Mouse (Mus musculus) kidney, postnatal 10 days (tissue): ENCODE measurements around the gene Ppp1r26.

Source experiments
- DNase-seq: peaks from one replicate; pipeline ENCODE4 v3.0.0; 2021; ENCODE audit warnings: mixed read lengths

Ppp1r26 gene

DNA sequence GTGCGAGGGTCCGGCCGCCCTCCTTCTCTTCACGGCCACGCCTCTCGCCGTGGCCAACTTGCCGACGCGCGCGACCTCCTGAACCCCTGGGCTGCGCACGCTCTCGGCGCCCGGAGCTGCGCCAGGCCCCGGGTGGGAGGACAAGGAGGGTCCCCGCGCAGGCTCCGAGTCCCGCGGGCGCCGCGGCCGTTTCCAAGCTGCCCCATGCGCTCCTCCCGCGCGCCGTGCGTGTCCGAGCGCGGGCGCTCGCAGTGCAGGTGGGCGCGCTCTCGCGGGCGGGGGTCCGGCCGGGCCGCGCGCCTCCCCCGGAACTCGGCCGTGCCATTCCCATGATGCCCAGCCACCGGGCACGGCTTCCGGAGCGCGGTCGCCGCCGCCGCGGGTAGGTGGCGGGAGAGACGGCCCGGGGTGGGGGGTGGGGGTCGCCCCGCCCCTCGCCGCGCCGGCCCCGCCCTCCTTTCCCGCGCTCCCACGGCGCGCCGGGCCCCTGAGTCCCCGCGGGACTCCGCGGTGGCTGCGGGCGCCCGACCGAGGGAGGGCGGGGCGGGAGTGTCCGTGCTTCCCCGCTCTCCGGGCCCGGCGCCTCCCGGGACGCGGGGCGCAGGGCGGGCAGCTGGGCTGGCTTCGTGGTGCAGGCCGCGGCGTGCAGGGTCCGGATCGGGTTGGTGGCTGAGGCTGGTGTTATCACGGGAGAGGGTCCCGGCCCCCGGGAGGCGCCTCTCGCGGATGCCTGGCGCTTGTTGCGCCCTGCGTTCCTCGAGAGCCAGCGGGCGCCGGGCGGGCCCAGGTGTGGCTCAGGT is at the start of gene Ppp1r26:
TSS of gene Ppp1r26 (plus strand) at position 286 of the 800 bp plus-strand sequence.
- peak; percentile 64 for DNase-seq

DNA sequence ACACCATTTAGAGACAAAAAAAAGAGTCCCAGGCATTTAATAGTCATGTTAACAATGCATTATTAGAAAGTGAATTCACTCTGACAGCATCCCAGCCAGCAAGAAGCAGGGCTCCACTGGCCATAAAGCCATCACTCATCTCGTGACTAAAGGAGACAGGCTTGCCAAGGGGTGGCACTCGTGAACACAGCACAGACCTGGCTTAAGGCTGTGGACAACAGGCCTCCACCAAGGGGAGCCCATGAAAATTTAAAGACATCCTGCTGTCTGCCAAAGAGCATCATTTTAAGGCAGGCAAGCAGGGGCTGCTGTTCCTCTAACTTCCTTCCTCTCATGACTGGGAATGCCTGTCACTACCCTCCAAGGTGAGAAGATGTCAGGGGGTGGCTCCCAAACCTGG is 49.7 kb upstream of the Ppp1r26 start:
- DNase-seq = no peak

DNA sequence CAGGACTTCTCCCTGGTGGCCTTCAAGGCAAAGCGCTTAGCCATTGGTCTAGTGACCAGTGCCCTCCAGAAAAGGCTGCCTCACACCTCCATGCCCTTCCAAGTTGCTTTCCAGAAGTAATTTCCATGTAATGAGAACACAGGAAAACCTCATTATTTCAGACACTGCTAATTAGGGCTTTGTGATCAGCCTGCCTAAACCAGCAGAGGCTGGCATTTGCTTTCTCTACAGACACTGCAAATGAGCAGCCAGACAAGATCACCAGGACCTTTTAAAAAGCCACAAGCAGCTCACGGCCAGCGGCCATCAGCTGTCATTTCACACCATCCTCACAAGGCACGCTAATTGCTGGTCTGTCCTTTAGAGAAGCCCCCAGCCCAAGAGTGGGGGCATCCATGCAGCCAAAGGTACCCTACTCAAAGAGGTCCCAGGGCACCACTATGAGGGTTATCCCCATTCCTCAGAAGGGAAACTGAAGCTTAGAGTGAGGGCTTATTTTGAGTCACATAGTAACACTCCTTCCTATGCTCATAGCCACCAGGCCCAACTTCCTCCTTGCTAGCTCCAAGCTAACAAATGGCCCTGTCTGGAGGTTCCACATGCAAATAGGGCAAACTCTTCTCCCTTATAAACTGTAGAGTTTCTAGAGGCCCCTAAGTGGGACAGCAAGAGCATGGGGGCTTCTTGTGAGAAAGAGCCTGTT is 49.0 kb upstream of the Ppp1r26 start:
- DNase-seq = no peak

DNA sequence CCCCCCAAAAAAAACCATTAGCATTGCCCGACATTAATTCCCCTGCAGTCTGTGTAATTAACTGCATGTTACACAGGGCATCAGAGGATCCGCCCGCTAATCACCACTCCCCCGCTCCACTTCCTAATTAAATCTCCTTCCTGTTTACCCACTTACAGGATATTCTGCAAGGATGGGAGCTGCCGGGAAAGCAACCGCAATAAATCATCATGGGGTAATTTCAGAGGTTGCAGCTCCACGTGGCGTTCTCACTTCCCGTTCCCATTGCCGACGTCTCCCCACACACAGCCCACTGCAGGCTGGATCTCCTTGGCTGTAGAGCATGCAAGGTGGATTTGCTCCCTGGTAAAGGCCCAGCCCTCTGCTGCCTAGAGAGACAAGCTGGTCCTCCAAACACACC is 45.0 kb upstream of the Ppp1r26 start:
- peak; percentile 76 for DNase-seq

DNA sequence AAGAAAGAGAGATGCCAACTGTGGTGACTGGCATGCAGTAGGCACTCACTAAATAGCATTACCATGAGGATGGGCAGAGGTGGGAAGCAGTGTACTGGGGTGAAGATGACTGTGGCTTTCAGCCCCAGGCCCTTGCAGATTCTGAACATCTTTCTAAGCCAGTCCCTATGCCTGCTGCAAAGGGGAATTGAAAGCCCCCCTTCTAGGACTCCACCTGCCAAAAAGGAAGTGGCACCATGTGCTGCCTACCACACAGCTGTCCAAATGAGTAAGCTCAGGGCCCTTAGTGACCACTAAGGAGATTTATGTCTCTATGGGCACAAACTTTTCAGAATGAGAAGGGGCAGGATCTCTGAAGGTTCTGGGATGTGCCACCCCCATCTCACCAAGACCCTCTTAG is 44.5 kb upstream of the Ppp1r26 start:
- no peak for DNase-seq

DNA sequence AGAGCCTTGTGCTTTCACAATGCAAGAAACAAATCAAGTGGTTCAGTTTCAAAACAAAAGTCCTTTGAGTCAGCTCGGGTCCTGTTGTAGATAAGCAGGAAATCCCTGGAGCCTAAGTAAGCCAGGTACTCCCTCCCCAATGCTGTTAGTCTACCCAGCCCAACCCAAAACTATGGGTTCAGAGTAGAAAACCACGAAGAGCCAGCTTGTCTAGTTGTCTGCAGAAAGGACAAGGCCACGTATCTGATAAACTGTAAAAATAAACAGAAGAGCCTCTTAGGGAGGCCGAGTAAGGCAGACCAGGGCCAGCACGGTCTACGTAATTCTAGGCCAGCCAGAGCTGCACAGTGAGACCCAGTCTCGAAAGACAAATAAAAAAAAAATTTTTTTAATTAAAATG is 38.8 kb upstream of the Ppp1r26 start:
- no peak for DNase-seq

DNA sequence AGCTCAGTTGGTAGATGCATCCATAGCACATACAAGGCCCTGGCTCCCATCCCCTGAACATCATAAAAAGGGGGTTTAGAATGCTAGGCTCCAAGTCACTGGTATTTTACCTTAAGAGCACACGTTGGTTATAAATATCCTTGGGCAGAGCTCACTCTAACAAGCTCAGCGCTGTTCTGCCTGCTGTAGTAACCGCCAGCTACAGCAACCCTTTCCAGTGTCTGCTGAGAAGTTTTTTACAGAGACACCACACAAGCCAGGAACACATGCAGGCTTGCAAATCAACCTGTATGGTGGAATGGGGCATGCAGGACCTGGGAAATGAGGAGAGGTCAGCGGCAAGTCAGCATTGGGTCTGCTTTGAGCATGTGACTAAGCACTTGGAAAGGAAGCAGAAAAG is 37.5 kb upstream of the Ppp1r26 start:
- no peak for DNase-seq

DNA sequence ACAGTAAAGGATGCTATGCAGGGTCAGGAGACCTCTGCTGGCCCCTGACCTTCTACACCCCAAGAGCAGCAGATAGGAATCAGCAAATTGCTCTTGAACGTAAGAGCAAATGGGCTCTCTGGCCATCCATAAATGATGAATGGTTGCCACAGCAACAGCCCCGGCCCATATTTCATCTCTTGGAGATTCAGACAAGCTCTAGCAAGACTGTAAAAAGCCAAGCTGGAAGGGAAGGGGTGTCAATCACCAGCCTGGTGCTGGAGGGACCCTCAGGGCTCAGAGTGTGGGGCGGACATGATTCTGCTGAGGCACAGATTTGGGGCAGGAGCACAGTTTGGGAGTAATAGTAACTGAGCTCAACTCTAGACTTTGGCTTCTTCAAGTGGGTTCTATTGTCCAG is 37.0 kb upstream of the Ppp1r26 start:
- DNase-seq = no peak

DNA sequence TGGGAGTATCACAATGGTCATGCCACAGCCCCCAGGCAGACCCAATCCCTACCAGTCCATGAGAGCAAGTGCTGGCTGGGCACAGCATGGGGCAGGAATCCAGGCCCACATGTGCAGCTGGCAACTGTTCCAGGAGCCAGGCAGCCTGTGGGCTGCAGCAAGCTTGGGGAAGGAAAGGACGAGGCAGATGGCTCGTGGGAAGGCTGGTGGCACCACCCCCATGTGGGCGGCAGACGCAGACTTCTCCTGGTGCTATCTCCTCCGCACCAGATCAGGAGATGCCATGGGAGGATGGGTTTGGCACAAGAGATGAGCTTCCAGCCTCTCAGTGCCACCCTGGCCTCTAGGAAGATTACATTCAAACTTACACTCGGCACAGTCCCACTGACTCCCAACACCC is 33.7 kb upstream of the Ppp1r26 start:
- DNase-seq = no peak

DNA sequence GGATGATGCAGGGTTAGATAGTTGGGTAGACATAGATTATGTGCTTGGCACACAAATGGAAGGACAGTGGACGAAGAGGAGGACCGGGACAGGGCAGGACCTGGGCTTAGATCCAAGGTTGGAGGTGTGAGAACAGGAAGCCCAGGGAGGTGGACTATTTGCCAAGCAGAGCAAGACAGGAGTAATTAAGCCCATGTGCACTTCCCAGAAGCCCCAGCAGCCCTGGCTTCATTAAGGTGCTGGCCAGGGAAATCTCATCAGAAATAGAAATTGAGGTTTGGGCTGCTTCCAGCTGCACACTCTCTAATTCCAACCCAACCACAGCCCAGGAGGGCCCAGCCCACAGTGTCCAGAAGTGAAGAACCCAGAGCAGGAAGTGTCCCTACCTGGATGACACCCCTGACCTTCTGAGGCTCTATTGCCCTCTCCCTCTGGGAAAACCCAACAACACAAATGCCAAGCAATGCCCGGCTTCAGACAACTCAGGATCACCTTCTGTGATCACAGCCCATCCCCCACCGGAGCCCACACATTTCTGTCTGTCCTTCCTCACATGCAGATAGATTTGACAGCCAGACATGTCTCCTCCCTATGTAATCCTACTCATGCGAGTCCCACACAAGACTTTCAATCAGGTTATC is 32.4 kb upstream of the Ppp1r26 start:
- no peak for DNase-seq

DNA sequence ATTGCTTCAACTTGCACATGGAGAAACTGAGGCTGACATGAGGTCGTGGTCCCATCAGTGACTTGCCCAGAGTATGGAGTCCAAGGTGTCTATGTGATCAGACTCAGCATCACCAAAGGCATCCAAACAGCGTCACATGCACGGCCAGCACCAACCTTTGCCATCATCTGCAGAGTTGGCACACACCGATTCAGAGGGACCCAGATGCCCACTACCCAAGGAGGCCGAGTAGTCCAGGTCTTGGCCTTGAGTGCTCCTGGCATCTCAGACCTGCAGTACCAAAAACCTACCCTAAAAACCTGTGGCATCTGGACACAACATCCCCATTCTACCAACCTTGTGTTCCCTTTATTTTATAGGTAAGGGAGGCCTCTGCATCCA is 31.9 kb upstream of the Ppp1r26 start:
- no peak for DNase-seq

DNA sequence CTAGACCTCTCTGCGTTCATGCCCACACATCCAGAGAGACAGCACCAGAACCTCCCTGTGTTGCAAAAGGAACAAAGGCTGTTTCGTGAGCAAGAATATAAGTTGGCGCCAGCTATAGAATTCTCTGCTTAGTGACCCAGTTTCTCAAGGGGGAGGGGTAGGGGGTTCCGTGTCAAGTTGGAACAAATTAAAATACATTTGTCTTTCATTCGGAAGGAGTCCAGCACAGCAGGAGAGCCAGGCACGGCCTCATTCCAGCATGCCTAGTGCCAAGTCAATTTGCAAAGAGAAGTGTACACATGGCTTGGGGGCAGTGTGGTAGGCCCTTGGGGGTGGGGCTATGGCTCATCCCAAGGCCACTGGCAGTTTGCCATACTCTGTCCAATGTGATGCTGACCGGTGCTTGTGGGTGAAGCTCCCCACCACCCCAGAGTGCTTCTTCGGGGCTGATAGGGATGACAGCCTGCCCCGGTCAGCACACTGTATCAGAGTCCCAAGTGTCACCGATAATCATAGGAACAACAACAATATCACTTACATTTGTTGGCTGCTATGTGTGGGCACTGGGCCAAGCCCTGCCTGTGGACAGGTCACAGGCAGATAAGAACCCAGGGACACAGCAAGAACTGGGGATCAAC is 31.1 kb upstream of the Ppp1r26 start:
- DNase-seq = peak; percentile 36

DNA sequence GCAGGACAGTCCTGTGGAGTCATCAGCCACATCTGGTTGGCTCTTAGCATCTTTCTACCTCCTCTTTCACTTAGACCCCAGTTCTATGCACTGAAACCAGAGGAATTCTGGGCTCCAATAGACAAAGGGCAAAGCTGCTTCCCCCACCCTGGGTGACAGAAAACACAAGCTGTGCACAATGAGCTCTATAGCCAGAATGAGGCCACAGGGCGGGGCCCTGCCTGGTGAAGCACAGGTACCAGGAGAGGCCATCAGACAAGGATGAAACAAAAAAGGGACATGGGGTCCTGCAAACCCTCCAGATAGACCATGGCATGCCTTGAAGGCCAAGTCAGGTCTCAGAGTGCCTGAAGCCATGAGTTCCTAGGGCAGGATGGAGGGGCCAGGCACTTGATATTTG is 30.1 kb upstream of the Ppp1r26 start:
- no peak for DNase-seq

DNA sequence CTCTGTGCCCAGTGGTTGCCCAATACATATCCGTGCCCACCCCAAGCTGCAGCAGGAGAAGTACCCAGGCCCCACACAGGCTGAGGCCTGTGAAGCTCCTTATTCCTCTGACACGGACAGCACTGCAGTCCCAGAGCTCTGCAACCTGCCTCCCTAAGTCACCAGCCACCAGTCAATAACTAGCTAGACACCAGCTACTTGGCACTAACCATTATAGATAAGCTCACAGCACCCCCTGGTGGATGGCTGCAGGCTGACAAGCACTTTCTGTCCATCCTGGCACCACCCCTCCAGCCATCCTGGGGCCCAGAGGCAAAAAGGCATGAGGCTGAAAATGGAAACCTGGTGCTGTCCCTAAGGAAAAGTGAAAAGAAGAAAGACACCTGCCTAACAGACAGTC is 28.6 kb upstream of the Ppp1r26 start:
- peak; percentile 93 for DNase-seq

DNA sequence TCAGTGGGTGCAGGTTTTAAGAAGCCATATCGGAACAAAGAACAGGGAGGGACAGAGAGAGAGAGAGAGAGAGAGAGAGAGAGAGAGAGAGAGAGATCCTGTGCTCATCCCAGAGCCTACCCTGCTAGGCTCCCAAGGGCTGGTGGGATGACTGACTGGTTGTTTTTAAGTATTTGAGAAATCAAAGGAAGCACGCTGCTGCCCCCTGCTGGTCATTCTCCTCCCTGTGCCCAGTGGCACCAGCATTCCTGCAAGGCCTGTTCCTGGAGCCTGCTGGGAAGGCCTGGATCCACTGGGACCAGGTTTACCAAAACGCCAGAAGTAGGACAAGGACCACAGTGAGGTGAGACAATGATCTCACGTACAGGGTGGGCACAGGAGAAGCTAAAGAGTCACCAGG is 26.7 kb upstream of the Ppp1r26 start:
- DNase-seq = peak; percentile 96

DNA sequence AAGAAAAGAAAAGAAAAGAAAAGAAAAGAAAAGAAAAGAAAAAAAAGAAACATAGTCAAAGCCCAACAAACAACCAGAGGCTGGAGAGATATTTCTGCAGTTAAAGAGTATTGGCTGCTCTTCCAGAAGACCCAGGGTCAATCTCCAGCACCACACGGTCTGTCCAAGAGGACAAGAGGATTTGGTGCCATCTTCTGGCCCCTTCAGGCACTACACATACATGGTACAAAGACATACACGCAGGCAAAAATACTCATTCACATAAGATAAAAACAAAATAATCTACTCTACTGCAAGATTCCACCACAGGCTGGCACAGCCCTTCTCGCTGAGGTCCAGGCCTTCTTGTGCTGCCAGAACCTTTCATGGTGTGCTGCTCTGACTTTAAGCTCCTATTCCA is 23.4 kb upstream of the Ppp1r26 start:
- peak; percentile 79 for DNase-seq

DNA sequence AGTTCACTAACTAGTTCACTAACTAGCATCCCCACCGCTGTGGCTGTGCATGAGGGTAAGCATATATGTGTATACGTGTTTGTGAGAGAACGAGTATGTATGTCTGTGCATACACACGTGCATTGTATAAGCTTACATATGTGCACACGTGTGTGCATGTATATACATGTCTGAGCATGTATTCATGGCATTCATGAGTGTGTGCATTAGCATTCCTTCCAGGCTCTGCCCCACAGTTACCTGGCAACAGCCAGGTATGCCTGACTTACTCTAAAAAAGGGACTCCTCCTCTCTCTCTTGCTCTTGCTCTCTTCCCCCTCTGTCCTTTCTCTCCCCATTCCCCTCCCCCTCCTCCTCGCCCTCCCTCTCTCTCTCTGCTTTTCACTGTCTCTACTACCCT is 19.4 kb upstream of the Ppp1r26 start:
- no peak for DNase-seq

DNA sequence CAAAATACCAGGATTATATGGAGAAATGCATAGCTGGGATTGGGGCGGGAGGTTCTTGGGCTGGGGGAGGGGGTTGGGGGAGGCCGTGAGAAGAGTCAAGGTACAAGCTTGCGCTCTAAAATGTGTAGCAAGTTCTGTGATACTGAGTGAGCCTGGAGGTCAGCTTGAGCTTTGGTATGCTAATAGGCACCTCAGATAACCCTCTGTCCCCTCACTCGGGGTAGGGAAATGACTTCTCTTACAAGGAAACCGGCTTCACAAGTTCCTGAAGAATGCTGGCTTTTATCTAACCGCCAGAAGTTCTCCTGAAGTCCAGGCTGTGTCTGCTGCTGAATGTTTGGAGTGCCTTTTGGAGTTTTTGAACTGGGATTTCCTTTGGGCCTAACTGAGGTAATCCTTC is 15.8 kb upstream of the Ppp1r26 start:
- DNase-seq = no peak

DNA sequence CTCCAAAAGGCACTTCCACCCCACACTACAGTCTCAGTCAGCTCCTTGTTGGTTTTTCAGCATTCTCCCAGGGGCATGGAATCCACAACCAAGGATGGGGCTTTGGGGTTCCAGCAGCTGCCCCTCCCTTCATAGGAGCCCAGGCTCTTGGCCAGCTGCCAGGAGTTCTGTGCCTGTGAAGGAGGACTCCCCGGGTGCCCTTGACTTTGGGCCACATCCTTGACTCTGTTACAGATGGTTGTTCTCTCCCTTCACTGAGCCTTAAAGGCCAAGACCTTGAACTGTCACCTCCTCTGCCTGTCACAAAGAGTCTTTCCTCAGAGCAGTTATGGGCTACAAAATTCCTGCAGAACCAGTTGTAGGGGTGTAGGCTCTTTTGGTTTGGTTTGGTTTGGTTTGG is 13.8 kb upstream of the Ppp1r26 start:
- DNase-seq = peak; percentile 45

DNA sequence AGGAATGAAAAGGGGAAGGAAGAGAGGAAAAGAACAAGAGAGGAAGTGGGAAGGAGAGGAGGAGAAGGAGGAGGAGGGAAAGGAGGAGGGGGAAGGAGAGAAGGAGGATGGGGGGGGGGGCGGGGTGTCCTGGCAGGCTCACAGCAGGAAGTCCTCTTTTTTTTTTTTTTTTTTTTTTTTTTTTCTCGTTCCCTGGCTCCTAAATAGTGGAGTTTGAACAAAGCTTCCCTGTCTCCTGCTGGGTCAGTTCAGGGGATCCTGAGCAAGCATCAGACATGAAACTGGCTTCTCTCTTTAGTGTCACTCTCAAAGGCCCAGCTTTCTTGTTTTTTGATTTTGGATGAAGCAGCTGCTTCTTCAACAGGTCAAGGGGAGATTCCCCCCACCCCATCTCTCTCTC is 13.1 kb upstream of the Ppp1r26 start:
- no peak for DNase-seq

DNA sequence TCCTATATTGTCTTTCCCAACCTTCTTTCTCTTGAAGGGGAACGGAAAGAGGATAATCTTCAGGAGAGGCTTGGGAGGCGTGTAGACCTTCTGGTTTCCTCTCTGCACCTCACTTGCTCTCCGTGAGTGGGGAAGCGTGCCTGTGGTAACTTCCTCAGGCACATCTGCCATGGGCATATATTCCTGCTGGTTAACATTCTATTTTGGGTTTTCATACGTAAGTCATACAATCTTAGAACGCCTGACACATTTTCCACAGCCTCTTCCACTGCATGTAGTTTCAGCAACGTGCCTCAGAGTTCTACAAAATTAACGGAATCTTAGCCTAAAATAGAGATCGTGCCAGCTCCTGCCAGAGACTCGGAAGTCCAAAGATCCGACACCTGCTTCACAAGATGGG is 11.2 kb upstream of the Ppp1r26 start:
- no peak for DNase-seq

DNA sequence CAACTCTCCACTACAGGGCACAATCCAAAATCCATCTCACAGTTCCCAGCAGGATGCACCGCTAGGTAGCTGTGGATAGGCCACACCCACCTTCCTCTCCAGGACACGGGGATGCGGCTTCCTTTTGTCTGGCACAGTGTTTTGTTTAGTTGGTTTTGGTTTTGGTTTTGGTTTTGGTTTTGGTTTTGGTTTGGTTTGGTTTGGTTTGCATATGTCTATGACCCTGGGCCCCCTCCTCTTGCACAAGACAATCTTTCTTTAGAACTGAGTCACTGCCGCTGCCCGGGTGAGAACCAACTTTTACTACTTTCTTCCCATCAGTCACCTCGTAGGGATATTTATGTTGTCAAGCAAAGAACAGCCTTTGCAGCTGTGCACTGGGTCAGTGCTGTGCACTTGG is 5.8 kb upstream of the Ppp1r26 start:
- DNase-seq = no peak

DNA sequence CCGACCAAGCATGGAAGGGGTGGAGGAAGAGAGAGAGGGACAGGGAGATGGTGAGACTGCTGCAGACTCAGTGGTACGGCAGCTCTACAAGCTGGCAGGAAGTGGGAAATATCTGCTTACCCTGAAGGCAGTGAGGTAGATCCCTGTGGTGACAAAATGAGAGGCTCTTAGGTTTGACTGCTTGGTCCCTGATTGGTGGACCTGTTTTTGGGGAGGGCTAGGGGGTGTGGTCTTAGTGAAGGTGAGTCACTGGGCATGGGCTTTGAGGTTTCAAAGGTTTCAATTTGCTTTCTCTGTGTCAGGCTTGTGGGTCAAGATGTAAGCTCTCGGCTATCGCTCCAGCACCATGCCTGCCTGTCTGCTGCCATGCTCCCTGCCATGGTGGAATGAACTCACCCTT is 1.5 kb upstream of the Ppp1r26 start:
- no peak for DNase-seq

DNA sequence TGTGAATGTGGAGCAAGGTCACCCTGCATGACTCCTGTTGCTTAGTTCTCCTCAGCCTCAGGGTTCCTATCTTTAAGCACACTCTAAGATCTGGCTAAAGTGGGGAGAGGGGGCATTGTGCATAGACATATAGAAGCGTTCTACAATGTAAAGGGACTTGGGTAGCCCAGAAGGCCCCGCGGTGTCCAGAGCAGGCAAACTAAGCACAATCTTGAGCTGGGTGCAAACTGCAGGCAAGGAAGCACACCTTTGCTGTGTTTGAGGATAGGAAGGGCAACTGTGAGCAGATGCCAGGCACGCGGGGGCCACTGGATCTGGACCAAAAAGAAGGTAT is 452 bp upstream of the Ppp1r26 start:
- DNase-seq = no peak
